Mouse (Mus musculus): ENCODE measurements around the gene Basp1. TPM values are rescaled to one million over a fixed set of nuclear protein-coding genes. Genes with fewer than 3 reads are reported as not detected.

Gene Basp1
- polyA plus RNA-seq (2017; shearing (Covaris generic)) = 0.48 TPM

DNA sequence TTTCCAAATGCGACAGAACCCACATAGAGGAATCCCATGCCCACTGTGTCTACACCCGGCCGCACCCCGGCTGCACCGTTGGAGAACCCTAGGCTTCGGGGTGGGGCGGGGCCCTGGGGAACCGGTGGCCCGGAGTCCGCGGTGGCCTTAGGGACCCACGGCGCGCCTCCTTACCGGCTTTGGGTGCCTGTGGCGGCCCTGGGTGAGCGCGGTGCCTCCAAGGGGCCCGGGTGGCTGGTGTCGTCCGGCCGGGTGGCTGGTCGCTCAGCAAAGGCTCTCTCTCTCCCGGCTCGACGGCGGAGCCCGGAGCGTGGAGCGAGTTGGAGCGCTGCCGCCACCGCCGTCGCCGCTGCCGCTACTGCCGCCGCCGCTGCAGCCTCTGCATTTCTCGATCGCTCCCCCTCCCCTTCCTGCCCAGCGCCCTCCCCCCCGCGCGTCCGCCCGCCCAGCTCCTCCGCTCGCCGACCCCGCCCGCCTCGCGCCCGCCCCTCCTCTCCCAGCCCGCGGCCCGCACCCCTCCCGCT is at the start of gene Basp1:
Gene Basp1, minus strand, starts transcription at position 387 of the 524 bp plus-strand sequence.

Other genes starting within 250 kb of the Basp1 start
- gene Myo10, start 208.8 kb upstream of the Basp1 start, polyA plus RNA-seq (2017; shearing (Covaris generic)) = 2.2 TPM